Mouse (Mus musculus) kidney, postnatal 4 days (tissue): ENCODE measurements at regions not wholly inside any gene's neighbourhood (a gene's known extent, or its start where the extent isn't known, plus 50 kb on each side); places are given as distances from the start of the nearest gene placed in this dataset.
"Not testable (repeated sequence)": the region's sequence is repeated elsewhere in the genome, so short reads cannot be mapped to it uniquely, and the experiment has no call there.

Experiments used
- DNase-seq, 2 experiments: peaks; one replicate each; pipeline ENCODE4 v3.0.0; 2021; ENCODE audit warnings: mixed read lengths in 2 of 2

GRCm38 (mm10) chr3:18524011-18524410 is 575.8 kb downstream of the Cypt12 start:
- peak in 1 of 2 experiments; percentile 1 for DNase-seq

GRCm38 (mm10) chr3:18557201-18557600 is 609.0 kb downstream of the Cypt12 start:
- DNase-seq, result no peak

- DNase-seq, result no peak
Observed at GRCm38 (mm10) chr3:18560282-18560785, 612.1 kb downstream of the Cypt12 start.

GRCm38 (mm10) chr3:18580911-18581626 is 632.9 kb downstream of the Cypt12 start:
- not testable (repeated sequence) for DNase-seq

GRCm38 (mm10) chr3:18620608-18621007 is 672.4 kb downstream of the Cypt12 start:
- no peak for DNase-seq

- DNase-seq, result peak; percentile 71 to 83
Observed at GRCm38 (mm10) chr3:18623831-18624304, 675.7 kb downstream of the Cypt12 start.

GRCm38 (mm10) chr3:18624381-18625145 is 676.4 kb downstream of the Cypt12 start:
- DNase-seq, result peak; percentile 52 to 68

GRCm38 (mm10) chr3:18625395-18626328 is 677.5 kb downstream of the Cypt12 start:
- DNase-seq, result peak; percentile 62 to 73

- no peak for DNase-seq
Observed at GRCm38 (mm10) chr3:18626375-18626774, 678.2 kb downstream of the Cypt12 start.

GRCm38 (mm10) chr3:18626820-18627219 is 678.6 kb downstream of the Cypt12 start:
- DNase-seq, result no peak

- no peak for DNase-seq
Observed at GRCm38 (mm10) chr3:18629233-18629632, 681.0 kb downstream of the Cypt12 start.

- no peak for DNase-seq
Observed at GRCm38 (mm10) chr3:18631601-18632000, 683.4 kb downstream of the Cypt12 start.

GRCm38 (mm10) chr3:18634855-18635254 is 686.6 kb downstream of the Cypt12 start:
- no peak for DNase-seq

- no peak for DNase-seq
Observed at GRCm38 (mm10) chr3:18637553-18637952, 689.3 kb downstream of the Cypt12 start.

GRCm38 (mm10) chr3:18640286-18640685 is 692.1 kb downstream of the Cypt12 start:
- no peak for DNase-seq

GRCm38 (mm10) chr3:18641688-18642087 is 693.5 kb downstream of the Cypt12 start:
- DNase-seq, result no peak

- peak; percentile 47 to 64 for DNase-seq
Observed at GRCm38 (mm10) chr3:18643408-18644035, 695.3 kb downstream of the Cypt12 start.

GRCm38 (mm10) chr3:18645481-18645880 is 697.3 kb downstream of the Cypt12 start:
- no peak for DNase-seq

- no peak for DNase-seq
Observed at GRCm38 (mm10) chr3:18645927-18646326, 697.7 kb downstream of the Cypt12 start.

- no peak for DNase-seq
Observed at GRCm38 (mm10) chr3:18653557-18653956, 705.3 kb downstream of the Cypt12 start.

- no peak for DNase-seq
Observed at GRCm38 (mm10) chr3:18665738-18666137, 717.5 kb downstream of the Cypt12 start.

- no peak for DNase-seq
Observed at GRCm38 (mm10) chr3:18667726-18668125, 719.5 kb downstream of the Cypt12 start.
